Mouse (Mus musculus) embryonic facial prominence, embryonic 12.5 days (tissue): ENCODE results near the gene Smoc2. TPM values are rescaled to one million over a fixed set of nuclear protein-coding genes. Genes with fewer than 3 reads are reported as not detected.

Experiments used
- ATAC-seq: fragments of 200-750 bp; cut with Nextera tagmentation; 2 replicates; pipeline ENCODE4 v1.8.0; 2017; ENCODE audit not compliant: insufficient number of reproducible peaks, insufficient read depth, low FRiP score, low TSS enrichment
- H3K27ac ChIP-seq: fragments of 300-500 bp; sonication (generic); 2 replicates; pipeline ENCODE4 v1.5.1; 2016; ENCODE audit warnings: mild to moderate bottlenecking
- H3K27me3 ChIP-seq: fragments of 300-500 bp; sonication (generic); 2 replicates; pipeline ENCODE4 v1.6.1; 2016; ENCODE audit warnings: mild to moderate bottlenecking, moderate library complexity
- H3K36me3 ChIP-seq: fragments of 300-500 bp; sonication (generic); 2 replicates; pipeline ENCODE4 v1.6.1; 2016; ENCODE audit warnings: mild to moderate bottlenecking
- H3K4me1 ChIP-seq: fragments of 300-500 bp; sonication (generic); 2 replicates; pipeline ENCODE4 v1.6.1; 2016
- H3K4me2 ChIP-seq: fragments of 300-500 bp; sonication (generic); replicated peaks from 2 replicates; pipeline ENCODE4 v1.6.1; 2016; ENCODE audit warnings: mild to moderate bottlenecking, moderate library complexity
- H3K4me3 ChIP-seq: fragments of 300-500 bp; sonication (generic); 2 replicates; pipeline ENCODE4 v1.5.1; 2016; ENCODE audit warnings: mild to moderate bottlenecking
- H3K9ac ChIP-seq: fragments of 300-500 bp; sonication (generic); 2 replicates; pipeline ENCODE4 v1.6.1; 2016; ENCODE audit warnings: mild to moderate bottlenecking, moderate library complexity
- H3K9me3 ChIP-seq: fragments of 300-500 bp; sonication (generic); 2 replicates; pipeline ENCODE4 v1.6.1; 2016; ENCODE audit warnings: mild to moderate bottlenecking, moderate library complexity
- WGBS: fragments of 180-500 bp; shearing (Covaris S2); methylation state at CpG from one replicate; pipeline ENCODE4 v1.1.7; 2016; 5-methylcytosine and 5-hydroxymethylcytosine counted together
- polyA plus RNA-seq: library from polyadenylated mRNA; unstranded; fragments of >200 nt; fragmentation: Nextera tagmentation; extraction: Ambion mirVana; gene quantifications from 2 replicates; pipeline ENCODE4 v1.2.1, GENCODE M21; 2016

The Smoc2 gene
- polyA plus RNA-seq, 1 experiment from 2014 or later, result 128 TPM

- Histone ChIP-seq H3K4me3 (no peak overlapping the region), H3K9me3 (no peaks in the 10 kb centered on the region), H3K4me2 (no peak overlapping the region), H3K27ac (no peak overlapping the region), H3K4me1 (no peaks in the 10 kb centered on the region), H3K36me3 (no peaks in the 10 kb centered on the region), H3K9ac (no peak overlapping the region), H3K27me3 (no peaks in the 10 kb centered on the region)
- WGBS, result 61% methylated on average over 4 of the region's 4 CpGs
- ATAC-seq, result no peak
These were observed 155.4 kb downstream of the Smoc2 start for GRCm38 (mm10) chr17:14434717-14435116.

- Histone ChIP-seq H3K4me1 (no peaks in the 10 kb centered on the region), H3K27ac (no peak overlapping the region), H3K9ac (no peak overlapping the region), H3K4me2 (no peak overlapping the region), H3K27me3 (no peaks in the 10 kb centered on the region), H3K9me3 (no peaks in the 10 kb centered on the region), H3K36me3 (no peaks in the 10 kb centered on the region), H3K4me3 (no peak overlapping the region)
- 84% methylated on average over 5 of the region's 5 CpGs for WGBS
- ATAC-seq, result no peak
These were observed 166.3 kb downstream of the Smoc2 start for GRCm38 (mm10) chr17:14445611-14446010.

GRCm38 (mm10) chr17:14447275-14447674 lies 168.0 kb downstream of the Smoc2 start:
- no peaks in the 10 kb centered on the region for H3K36me3 ChIP-seq
- H3K4me1 ChIP-seq, result no peaks in the 10 kb centered on the region
- no peak overlapping the region for H3K4me2 ChIP-seq
- no peaks in the 10 kb centered on the region for H3K9me3 ChIP-seq
- WGBS, result 60% methylated on average over 5 of the region's 5 CpGs
- no peak overlapping the region for H3K4me3 ChIP-seq
- no peak overlapping the region for H3K27ac ChIP-seq
- H3K27me3 ChIP-seq, result no peaks in the 10 kb centered on the region
- ATAC-seq, result no peak
- H3K9ac ChIP-seq, result no peak overlapping the region

Other genes with a start within 250 kb of the Smoc2 start
- gene Gm7358, start 220.0 kb upstream of the Smoc2 start, polyA plus RNA-seq, result not detected in 2 replicates
- gene Dact2, start 75.2 kb upstream of the Smoc2 start, polyA plus RNA-seq, result 1.9 and 2.5 TPM in 2 replicates